Mouse (Mus musculus) limb, embryonic 10.5 days (tissue): ENCODE measurements around the gene F2rl3. TPM values are rescaled to one million over a fixed set of nuclear protein-coding genes. Genes with fewer than 3 reads are reported as not detected.

ENCODE experiments used
- DNase-seq: peaks from one replicate; pipeline ENCODE4 v3.0.0-alpha.2; 2017; ENCODE audit warnings: low spot score
- H3K27ac ChIP-seq: fragments of 300-500 bp; sonication (generic); 2 replicates; pipeline ENCODE4 v1.5.1; 2016; ENCODE audit warnings: mild to moderate bottlenecking
- H3K27me3 ChIP-seq: fragments of 300-500 bp; sonication (generic); 2 replicates; pipeline ENCODE4 v1.6.1; 2016; ENCODE audit warnings: low read depth, mild to moderate bottlenecking; ENCODE audit not compliant: poor library complexity, severe bottlenecking
- H3K36me3 ChIP-seq: fragments of 300-500 bp; sonication (generic); 2 replicates; pipeline ENCODE4 v1.6.1; 2016; ENCODE audit warnings: mild to moderate bottlenecking, moderate library complexity
- H3K4me1 ChIP-seq: fragments of 300-500 bp; sonication (generic); 2 replicates; pipeline ENCODE4 v1.6.1; 2016
- H3K4me3 ChIP-seq: fragments of 300-500 bp; sonication (generic); 2 replicates; pipeline ENCODE4 v1.5.1; 2016; ENCODE audit warnings: mild to moderate bottlenecking, moderate library complexity
- H3K9me3 ChIP-seq: fragments of 300-500 bp; sonication (generic); replicated peaks from 2 replicates; pipeline ENCODE4 v1.6.1; 2016; ENCODE audit warnings: mild to moderate bottlenecking
- WGBS: fragments of 180-500 bp; shearing (Covaris S2); methylation state at CpG from one replicate; pipeline ENCODE4 v1.1.7; 2016; 5-methylcytosine and 5-hydroxymethylcytosine counted together
- polyA plus RNA-seq: library from polyadenylated mRNA; unstranded; fragments of >200 nt; fragmentation: Nextera tagmentation; extraction: Ambion mirVana; gene quantifications from 2 replicates; pipeline ENCODE4 v1.2.1, GENCODE M21; 2016

Gene F2rl3
- 2.2 and 2.5 TPM in 2 replicates for polyA plus RNA-seq

DNA sequence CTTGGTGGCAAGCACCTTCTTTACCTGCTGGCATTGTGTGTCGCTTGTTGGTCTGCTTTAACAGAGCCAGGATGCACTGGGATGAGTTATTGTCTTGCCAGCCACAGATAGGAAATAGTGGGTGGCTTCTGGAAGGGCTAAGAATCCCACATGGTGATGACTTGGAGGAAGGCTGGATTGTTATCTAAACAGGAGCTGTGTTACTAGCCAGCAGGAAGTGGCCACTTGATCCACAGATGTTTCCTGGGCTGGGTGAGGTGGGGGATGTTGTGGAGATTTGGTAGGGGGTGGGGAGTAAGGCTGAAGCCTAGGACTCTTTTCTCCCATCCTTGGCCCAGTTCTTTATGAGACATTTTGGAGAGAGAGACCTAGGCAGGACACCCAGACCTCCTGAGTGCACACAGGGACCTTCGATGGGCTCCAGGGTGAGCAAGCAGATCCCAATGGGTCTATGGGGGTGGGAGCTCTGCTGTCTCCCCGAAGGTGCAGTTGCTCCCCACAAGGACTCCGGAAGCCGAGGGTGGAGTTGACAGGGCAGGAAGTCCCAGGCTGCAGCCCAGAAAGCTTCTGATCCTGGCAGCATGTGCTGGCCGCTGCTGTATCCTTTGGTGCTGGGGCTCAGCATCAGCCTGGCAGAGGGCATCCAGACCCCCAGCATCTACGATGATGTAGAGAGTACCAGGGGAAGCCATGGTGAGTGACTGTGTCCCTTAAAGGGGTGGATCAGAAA is at the start of gene F2rl3:
Gene F2rl3 (plus strand): TSS at position 559 of the 730 bp plus-strand sequence.
- H3K4me1 ChIP-seq, result peaks cover 9% of the 10 kb centered on the region; the same call in 1 of the 2 replicates
- no peak for DNase-seq
- WGBS, result 76% methylated on average over 7 of the region's 7 CpGs
- no peaks in the 10 kb centered on the region for H3K9me3 ChIP-seq
- H3K27ac ChIP-seq, result peak within 1 kb of the TSS; percentile 46; the same call in 1 of the 2 replicates
- H3K27me3 ChIP-seq, result no peaks in the 10 kb centered on the region
- H3K4me3 ChIP-seq, result no peak within 1 kb of the TSS
- peaks cover 35% of the 10 kb centered on the region for H3K36me3 ChIP-seq

- no peak for DNase-seq
- no peak overlapping the region for H3K27ac ChIP-seq
- 0 out of 2 replicates have a peak, but pooled peaks cover 5% of the 10 kb centered on the region for H3K4me1 ChIP-seq
- no peak overlapping the region for H3K4me3 ChIP-seq
- H3K27me3 ChIP-seq, result no peaks in the 10 kb centered on the region
- H3K36me3 ChIP-seq, result no peaks in the 10 kb centered on the region
- no peaks in the 10 kb centered on the region for H3K9me3 ChIP-seq
- 67% methylated on average over 6 of the region's 6 CpGs for WGBS
These were observed 49.1 kb upstream of the F2rl3 start for GRCm38 (mm10) chr8:72712569-72712968.

GRCm38 (mm10) chr8:72716594-72716993 is 45.1 kb upstream of the F2rl3 start:
- no peaks in the 10 kb centered on the region for H3K27me3 ChIP-seq
- no peaks in the 10 kb centered on the region for H3K36me3 ChIP-seq
- H3K4me3 ChIP-seq, result no peak overlapping the region
- no peak for DNase-seq
- H3K9me3 ChIP-seq, result no peaks in the 10 kb centered on the region
- 0 out of 2 replicates have a peak, but pooled peaks cover 5% of the 10 kb centered on the region for H3K4me1 ChIP-seq
- H3K27ac ChIP-seq, result no peak overlapping the region
- WGBS, result 85% methylated on average over 5 of the region's 5 CpGs

DNA sequence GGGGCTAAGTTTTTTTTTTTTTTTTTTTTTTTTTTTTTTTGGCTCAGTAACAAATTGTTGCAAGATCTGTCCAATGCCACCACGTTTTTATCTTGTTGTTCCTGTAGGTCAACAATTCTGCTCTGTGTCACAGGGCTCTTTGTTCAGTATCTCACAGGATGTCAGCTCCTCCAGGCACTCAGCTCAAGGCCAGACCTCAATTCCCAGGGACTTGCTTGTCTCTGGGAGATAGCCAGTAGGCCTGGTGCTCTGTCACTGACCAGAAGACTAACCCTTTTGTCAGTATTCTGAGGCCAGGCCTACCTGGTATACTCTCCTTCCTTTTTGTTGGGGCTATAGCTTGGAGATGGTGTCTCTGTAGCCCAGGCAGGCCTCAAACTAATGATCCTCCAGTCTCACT is 41.1 kb upstream of the F2rl3 start:
- Histone ChIP-seq H3K27ac (no peak overlapping the region), H3K4me1 (peaks cover 10% of the 10 kb centered on the region), H3K4me3 (no peak overlapping the region), H3K36me3 (peaks cover 11% of the 10 kb centered on the region), H3K9me3 (no peaks in the 10 kb centered on the region), H3K27me3 (no peaks in the 10 kb centered on the region)
- 45% methylated on average over 1 of the region's 1 CpGs for WGBS
- DNase-seq, result no peak

DNA sequence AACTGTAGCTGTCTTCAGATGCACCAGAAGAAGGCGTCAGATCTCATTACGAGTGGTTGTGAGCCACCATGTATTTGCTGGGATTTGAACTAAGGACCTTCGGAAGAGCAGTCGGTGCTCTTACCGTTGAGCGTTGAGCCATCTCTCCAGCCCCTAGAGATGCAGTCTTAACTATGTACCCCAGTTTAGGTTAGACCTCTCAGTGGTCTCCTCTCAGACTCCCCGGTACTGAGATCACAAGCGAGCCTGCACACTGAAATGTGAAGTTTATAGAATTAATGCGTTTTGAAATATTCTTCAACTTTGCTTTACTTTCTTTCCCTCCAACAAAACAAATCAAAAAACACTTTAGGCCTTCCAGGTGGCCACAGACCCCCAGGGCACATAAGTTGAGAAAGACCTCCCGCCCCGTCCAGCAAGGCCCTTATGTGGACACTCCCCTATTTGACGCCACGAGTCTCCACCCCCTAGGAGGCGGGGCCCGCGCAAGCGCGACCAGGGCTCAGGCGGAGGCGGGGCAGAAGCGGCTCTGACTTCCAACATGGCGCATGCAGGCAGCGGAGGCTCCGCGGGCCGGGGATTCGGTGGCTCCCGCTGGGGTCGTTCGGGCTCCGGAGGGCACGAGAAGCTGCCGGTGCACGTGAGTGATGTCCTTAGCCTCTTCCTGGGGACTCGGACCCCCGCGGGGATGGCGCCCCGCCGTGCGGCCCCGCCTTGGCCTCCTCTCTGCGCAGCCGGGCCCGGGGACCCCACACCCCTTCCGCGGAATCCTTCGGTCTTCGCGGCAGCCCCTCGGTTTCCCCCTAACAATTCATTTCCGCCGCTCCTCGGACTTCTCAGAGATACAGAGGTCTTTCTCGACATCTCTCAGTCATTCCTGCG is 38.7 kb upstream of the F2rl3 start, which contains the start of gene Sin3b:
Gene Sin3b (plus strand): TSS at position 517 of the 882 bp plus-strand sequence.
- H3K9me3 ChIP-seq, result no peaks in the 10 kb centered on the region
- 14% methylated on average over 56 of the region's 56 CpGs for WGBS
- peak; percentile 94 for DNase-seq
- H3K27ac ChIP-seq, result peak within 1 kb of the TSS; percentile 94
- no peaks in the 10 kb centered on the region for H3K27me3 ChIP-seq
- H3K4me3 ChIP-seq, result peak within 1 kb of the TSS; percentile 99
- H3K4me1 ChIP-seq, result peaks cover 10% of the 10 kb centered on the region
- H3K36me3 ChIP-seq, result peaks cover 35% of the 10 kb centered on the region

DNA sequence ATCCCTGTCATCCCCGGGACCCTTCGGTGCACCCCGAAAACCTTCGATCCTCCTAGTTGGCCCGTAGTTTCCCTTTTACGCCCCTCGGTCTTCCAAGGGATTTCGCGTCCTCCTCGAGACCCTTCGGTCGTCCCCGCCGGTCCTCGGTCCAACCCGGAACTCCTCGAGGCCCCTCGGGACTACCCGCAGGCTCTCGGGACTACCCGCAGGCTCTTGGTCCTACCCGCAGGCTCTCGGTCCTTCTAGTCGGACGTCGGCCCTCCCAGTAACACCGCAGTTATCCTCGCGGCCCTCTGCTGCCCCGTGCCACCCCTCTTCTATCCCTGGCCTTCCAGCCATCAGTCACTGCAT is 38.1 kb upstream of the F2rl3 start:
- Histone ChIP-seq H3K36me3 (peaks cover 42% of the 10 kb centered on the region), H3K27ac (peak overlapping the region; percentile 94), H3K27me3 (no peaks in the 10 kb centered on the region), H3K9me3 (no peaks in the 10 kb centered on the region), H3K4me1 (peaks cover 10% of the 10 kb centered on the region), H3K4me3 (peak overlapping the region; percentile 99)
- WGBS, result 0% methylated on average over 30 of the region's 30 CpGs
- peak; percentile 46 for DNase-seq

- Histone ChIP-seq H3K27ac (no peak overlapping the region), H3K36me3 (peaks cover 90% of the 10 kb centered on the region), H3K9me3 (no peaks in the 10 kb centered on the region), H3K4me3 (no peak overlapping the region), H3K4me1 (peaks cover 9% of the 10 kb centered on the region), H3K27me3 (no peaks in the 10 kb centered on the region)
- 91% methylated on average over 1 of the region's 1 CpGs for WGBS
- no peak for DNase-seq
These were observed 33.0 kb upstream of the F2rl3 start for GRCm38 (mm10) chr8:72728636-72729035.

- Histone ChIP-seq H3K27me3 (no peaks in the 10 kb centered on the region), H3K9me3 (no peaks in the 10 kb centered on the region), H3K27ac (no peak overlapping the region), H3K4me1 (no peaks in the 10 kb centered on the region), H3K4me3 (no peak overlapping the region), H3K36me3 (peaks cover 98% of the 10 kb centered on the region)
- WGBS, result 87% methylated on average over 5 of the region's 5 CpGs
- no peak for DNase-seq
These were observed 26.7 kb upstream of the F2rl3 start for GRCm38 (mm10) chr8:72735001-72735400.

DNA sequence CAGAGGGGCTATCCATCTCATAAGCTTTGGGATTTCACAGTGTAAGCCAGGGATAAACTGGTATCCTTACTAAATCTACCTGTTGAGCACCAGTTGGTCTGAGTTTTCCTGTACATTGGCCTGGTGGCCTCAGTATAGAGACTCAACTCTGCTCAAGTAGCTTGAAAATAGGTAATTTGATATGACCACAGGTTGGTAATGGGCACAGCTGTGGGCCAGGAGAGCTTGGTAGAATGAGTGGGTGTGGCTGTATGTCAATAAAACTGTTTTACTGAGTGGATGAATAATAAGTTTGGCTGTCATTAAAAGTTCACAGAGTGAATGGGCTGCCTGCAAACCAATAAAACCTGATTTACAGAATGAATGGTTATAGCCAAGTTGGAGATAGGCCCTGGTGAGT is 24.8 kb upstream of the F2rl3 start:
- DNase-seq, result no peak
- no peak overlapping the region for H3K4me3 ChIP-seq
- no peak overlapping the region for H3K27ac ChIP-seq
- H3K36me3 ChIP-seq, result peaks cover 98% of the 10 kb centered on the region
- no peaks in the 10 kb centered on the region for H3K9me3 ChIP-seq
- no peaks in the 10 kb centered on the region for H3K4me1 ChIP-seq
- H3K27me3 ChIP-seq, result no peaks in the 10 kb centered on the region

GRCm38 (mm10) chr8:72746061-72746460 is 15.6 kb upstream of the F2rl3 start:
- Histone ChIP-seq H3K27me3 (no peaks in the 10 kb centered on the region), H3K9me3 (no peaks in the 10 kb centered on the region), H3K4me1 (no peaks in the 10 kb centered on the region), H3K36me3 (peaks cover 100% of the 10 kb centered on the region), H3K4me3 (no peak overlapping the region), H3K27ac (no peak overlapping the region)
- WGBS, result 56% methylated on average over 5 of the region's 5 CpGs
- DNase-seq, result peak; percentile 59

DNA sequence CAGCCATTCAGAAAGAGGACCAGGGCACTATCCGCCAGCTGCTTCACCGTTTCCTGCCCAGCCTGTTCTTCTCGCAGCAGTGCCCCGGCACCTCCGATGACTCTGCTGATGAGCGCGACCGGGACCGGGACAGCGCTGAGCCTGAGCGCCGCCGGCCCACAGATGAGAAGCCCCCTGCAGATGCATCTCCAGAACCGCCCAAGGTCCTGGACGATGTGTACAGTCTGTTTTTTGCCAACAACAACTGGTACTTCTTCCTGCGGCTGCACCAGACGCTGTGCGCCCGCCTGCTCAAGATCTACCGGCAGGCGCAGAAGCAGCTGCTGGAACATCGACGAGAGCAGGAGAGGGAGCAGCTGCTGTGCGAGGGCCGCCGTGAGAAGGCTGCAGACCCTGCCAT is 11.8 kb upstream of the F2rl3 start:
- H3K27ac ChIP-seq, result no peak overlapping the region
- no peak for DNase-seq
- WGBS, result 96% methylated on average over 26 of the region's 26 CpGs
- H3K4me1 ChIP-seq, result no peaks in the 10 kb centered on the region
- no peak overlapping the region for H3K4me3 ChIP-seq
- H3K9me3 ChIP-seq, result no peaks in the 10 kb centered on the region
- H3K27me3 ChIP-seq, result no peaks in the 10 kb centered on the region
- H3K36me3 ChIP-seq, result peaks cover 98% of the 10 kb centered on the region

GRCm38 (mm10) chr8:72750266-72750665 is 11.4 kb upstream of the F2rl3 start:
- no peak for DNase-seq
- H3K36me3 ChIP-seq, result peaks cover 98% of the 10 kb centered on the region
- no peaks in the 10 kb centered on the region for H3K4me1 ChIP-seq
- WGBS, result 95% methylated on average over 6 of the region's 6 CpGs
- H3K27me3 ChIP-seq, result no peaks in the 10 kb centered on the region
- no peak overlapping the region for H3K4me3 ChIP-seq
- H3K27ac ChIP-seq, result no peak overlapping the region
- H3K9me3 ChIP-seq, result no peaks in the 10 kb centered on the region

- Histone ChIP-seq H3K4me1 (no peaks in the 10 kb centered on the region), H3K27ac (no peak overlapping the region), H3K27me3 (no peaks in the 10 kb centered on the region), H3K9me3 (no peaks in the 10 kb centered on the region), H3K36me3 (peaks cover 98% of the 10 kb centered on the region), H3K4me3 (no peak overlapping the region)
- WGBS, result 89% methylated on average over 3 of the region's 3 CpGs
- DNase-seq, result peak; percentile 25
These were observed 10.6 kb upstream of the F2rl3 start for GRCm38 (mm10) chr8:72751126-72751525.
